Mouse (Mus musculus) limb, embryonic 11.5 days (tissue): ENCODE results near the gene Olfr1291-ps1. TPM values are rescaled to one million over a fixed set of nuclear protein-coding genes. Genes with fewer than 3 reads are reported as not detected.

ENCODE experiments used
- ATAC-seq: fragments of 200-750 bp; cut with Nextera tagmentation; 2 replicates; pipeline ENCODE4 v1.8.0; 2017; ENCODE audit warnings: low read depth; ENCODE audit not compliant: insufficient number of reproducible peaks, low FRiP score, low TSS enrichment
- DNase-seq: peaks from one replicate; pipeline ENCODE4 v3.0.0-alpha.2; 2015; ENCODE audit warnings: low spot score
- H3K27ac ChIP-seq: fragments of 300-500 bp; sonication (generic); replicated peaks from 2 replicates; pipeline ENCODE4 v1.5.1; 2014; ENCODE audit warnings: low read depth, mild to moderate bottlenecking, low read length
- H3K27me3 ChIP-seq: fragments of 300-500 bp; sonication (generic); 2 replicates; pipeline ENCODE4 v1.6.1; 2014; ENCODE audit warnings: mild to moderate bottlenecking, low read length, mixed read lengths; ENCODE audit not compliant: control insufficient read depth, insufficient read depth
- H3K36me3 ChIP-seq: fragments of 300-500 bp; sonication (generic); 2 replicates; pipeline ENCODE4 v1.6.1; 2014; ENCODE audit warnings: mild to moderate bottlenecking, low read length, moderate library complexity, mixed read lengths; ENCODE audit not compliant: control insufficient read depth, insufficient read depth
- H3K4me1 ChIP-seq: fragments of 300-500 bp; sonication (generic); 2 replicates; pipeline ENCODE4 v1.6.1; 2014; ENCODE audit warnings: low read length, mixed read lengths; ENCODE audit not compliant: control insufficient read depth, insufficient read depth
- H3K4me2 ChIP-seq: fragments of 300-500 bp; sonication (generic); 2 replicates; pipeline ENCODE4 v1.6.1; 2014; ENCODE audit warnings: low read depth, mild to moderate bottlenecking, moderate library complexity; ENCODE audit not compliant: severe bottlenecking
- H3K4me3 ChIP-seq: fragments of 300-500 bp; sonication (generic); 2 replicates; pipeline ENCODE4 v1.5.1; 2014; ENCODE audit warnings: low read depth, low read length
- H3K9ac ChIP-seq: fragments of 300-500 bp; sonication (generic); 2 replicates; pipeline ENCODE4 v1.6.1; 2014; ENCODE audit warnings: mild to moderate bottlenecking, low read length
- H3K9me3 ChIP-seq: fragments of 300-500 bp; sonication (generic); 2 replicates; pipeline ENCODE4 v1.6.1; 2016; ENCODE audit warnings: low read length; ENCODE audit not compliant: control insufficient read depth
- WGBS: fragments of 180-500 bp; shearing (Covaris S2); extraction: QIAGEN DNeasy Blood & Tissue Kit; methylation state at CpG from one replicate; pipeline ENCODE4 v1.1.7; 2014; 5-methylcytosine and 5-hydroxymethylcytosine counted together
- polyA plus RNA-seq: library from polyadenylated mRNA; unstranded; fragments of >200 nt; fragmentation: Nextera tagmentation; extraction: Ambion mirVana; gene quantifications from 2 replicates; pipeline ENCODE4 v1.2.1, GENCODE M21; 2014

The Olfr1291-ps1 gene
- not detected in 2 replicates for polyA plus RNA-seq

- H3K27me3 ChIP-seq = no peaks in the 10 kb centered on the region
- no peak within 1 kb of the TSS for H3K9ac ChIP-seq
- no peak within 1 kb of the TSS for H3K27ac ChIP-seq
- no peak within 1 kb of the TSS for H3K4me2 ChIP-seq
- 91% methylated on average over 3 of the region's 3 CpGs for WGBS
- no peak for ATAC-seq
- no peaks in the 10 kb centered on the region for H3K9me3 ChIP-seq
- no peaks in the 10 kb centered on the region for H3K4me1 ChIP-seq
- DNase-seq = no peak
- H3K36me3 ChIP-seq = no peaks in the 10 kb centered on the region
- no peak within 1 kb of the TSS for H3K4me3 ChIP-seq
These were observed at the start of gene Olfr1291-ps1 for GRCm38 (mm10) chr2:111496880-111497279. Gene Olfr1291-ps1 (plus strand): TSS chr2:111497180.

GRCm38 (mm10) chr2:111448842-111449241 lies 48.1 kb upstream of the Olfr1291-ps1 start, which contains the start of gene Olfr1287:
Gene Olfr1287 (plus strand): TSS chr2:111449142.
- Histone ChIP-seq H3K27ac (no peak within 1 kb of the TSS), H3K27me3 (no peaks in the 10 kb centered on the region), H3K9me3 (no peaks in the 10 kb centered on the region), H3K36me3 (no peaks in the 10 kb centered on the region), H3K4me1 (no peaks in the 10 kb centered on the region), H3K4me2 (no peak within 1 kb of the TSS), H3K9ac (no peak within 1 kb of the TSS), H3K4me3 (no peak within 1 kb of the TSS)
- 60% methylated on average over 1 of the region's 1 CpGs for whole genome bisulfite sequencing
- DNase-seq (no peak), ATAC-seq (no peak)

GRCm38 (mm10) chr2:111473801-111474200 lies 23.2 kb upstream of the Olfr1291-ps1 start, which contains the start of gene Olfr1288:
Gene Olfr1288 (plus strand): TSS chr2:111474101.
- Histone ChIP-seq H3K27ac (no peak within 1 kb of the TSS), H3K9ac (no peak within 1 kb of the TSS), H3K4me1 (no peaks in the 10 kb centered on the region), H3K36me3 (no peaks in the 10 kb centered on the region), H3K9me3 (no peaks in the 10 kb centered on the region), H3K27me3 (no peaks in the 10 kb centered on the region), H3K4me2 (no peak within 1 kb of the TSS), H3K4me3 (no peak within 1 kb of the TSS)
- ATAC-seq (no peak), DNase-seq (no peak)
- WGBS = 95% methylated on average over 1 of the region's 1 CpGs

DNA sequence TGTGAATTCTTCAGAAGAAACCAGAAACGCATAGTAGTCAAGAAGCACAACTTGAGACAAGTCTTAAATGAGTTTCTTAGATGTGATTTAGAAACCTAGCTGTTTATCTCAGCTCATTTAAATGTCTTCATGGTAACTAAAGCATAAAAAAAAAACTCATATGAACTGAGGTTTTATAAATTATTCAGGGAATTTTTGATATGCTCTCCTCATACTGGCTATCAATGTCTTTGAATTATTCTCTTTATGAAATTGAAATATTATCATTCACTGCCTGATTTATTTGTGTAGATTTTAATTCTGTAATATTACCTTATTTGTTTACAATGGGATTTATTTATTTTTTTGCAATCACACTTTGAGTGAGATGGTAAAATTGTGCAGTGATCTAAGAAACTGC lies 16.5 kb upstream of the Olfr1291-ps1 start, which contains the start of gene Olfr1289:
Gene Olfr1289 (plus strand): TSS at position 301 of the 400 bp plus-strand sequence.
- WGBS = 87% methylated on average over 1 of the region's 1 CpGs
- ATAC-seq = no peak
- Histone ChIP-seq H3K4me3 (no peak within 1 kb of the TSS), H3K9me3 (no peaks in the 10 kb centered on the region), H3K9ac (no peak within 1 kb of the TSS), H3K4me2 (no peak within 1 kb of the TSS), H3K27me3 (no peaks in the 10 kb centered on the region), H3K36me3 (no peaks in the 10 kb centered on the region), H3K27ac (no peak within 1 kb of the TSS), H3K4me1 (no peaks in the 10 kb centered on the region)
- DNase-seq = no peak

DNA sequence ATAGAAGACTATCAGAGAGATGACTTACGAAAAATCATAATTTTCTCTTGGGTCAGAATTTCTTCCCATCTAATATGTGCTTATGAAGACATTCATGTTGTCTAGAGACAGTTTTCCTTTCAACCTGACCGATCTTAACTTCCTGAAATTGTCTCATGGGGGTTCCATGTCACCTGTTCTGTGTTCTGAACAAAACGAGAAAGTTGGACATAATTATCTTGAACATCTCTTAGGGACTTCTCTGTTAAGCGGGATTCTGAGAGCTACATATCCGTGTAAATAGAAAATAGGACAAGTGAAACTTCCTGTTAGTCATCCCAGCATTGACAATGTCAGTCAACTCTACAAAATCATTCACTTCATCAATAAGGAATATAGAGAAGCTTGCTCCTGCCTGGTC lies 3.3 kb upstream of the Olfr1291-ps1 start, which contains the start of gene Olfr1290:
Gene Olfr1290 (minus strand): TSS at position 101 of the 400 bp plus-strand sequence.
- 82% methylated on average over 5 of the region's 5 CpGs for WGBS
- Histone ChIP-seq H3K4me2 (no peak within 1 kb of the TSS), H3K36me3 (no peaks in the 10 kb centered on the region), H3K9ac (no peak within 1 kb of the TSS), H3K9me3 (no peaks in the 10 kb centered on the region), H3K27ac (no peak within 1 kb of the TSS), H3K27me3 (no peaks in the 10 kb centered on the region), H3K4me3 (no peak within 1 kb of the TSS), H3K4me1 (no peaks in the 10 kb centered on the region)
- ATAC-seq (no peak), DNase-seq (no peak)

- no peak overlapping the region for H3K4me3 ChIP-seq
- ATAC-seq (no peak), DNase-seq (no peak)
- 92% methylated on average over 10 of the region's 10 CpGs for WGBS
- no peak overlapping the region for H3K4me2 ChIP-seq
- no peaks in the 10 kb centered on the region for H3K4me1 ChIP-seq
- no peak overlapping the region for H3K9ac ChIP-seq
- H3K36me3 ChIP-seq = no peaks in the 10 kb centered on the region
- no peaks in the 10 kb centered on the region for H3K27me3 ChIP-seq
- H3K9me3 ChIP-seq = no peaks in the 10 kb centered on the region
- no peak overlapping the region for H3K27ac ChIP-seq
These were observed 20.5 kb downstream of the Olfr1291-ps1 start for GRCm38 (mm10) chr2:111517451-111517850.

DNA sequence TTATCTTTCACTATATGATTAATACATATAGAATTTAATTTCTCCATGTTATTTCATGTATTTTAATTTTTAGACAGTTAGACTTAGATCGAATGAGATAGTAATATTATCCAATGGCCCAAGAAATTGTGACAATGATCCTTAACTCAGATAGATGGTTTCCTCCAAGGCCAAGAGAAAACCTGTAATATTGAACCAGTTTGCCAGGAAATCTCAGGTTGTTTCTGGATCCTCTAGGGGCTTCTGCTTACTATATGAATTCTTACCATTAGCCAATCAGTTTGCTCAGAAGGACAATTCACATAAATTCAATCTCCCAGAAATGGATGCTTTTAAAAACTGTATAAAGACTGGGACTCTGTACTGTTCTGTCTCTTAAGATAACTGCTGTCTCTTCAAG lies 27.9 kb downstream of the Olfr1291-ps1 start, which contains the start of gene Olfr1293-ps:
Gene Olfr1293-ps (plus strand): TSS at position 301 of the 400 bp plus-strand sequence.
- H3K9ac ChIP-seq = no peak within 1 kb of the TSS
- H3K4me3 ChIP-seq = no peak within 1 kb of the TSS
- ATAC-seq (no peak), DNase-seq (no peak)
- H3K27ac ChIP-seq = no peak within 1 kb of the TSS
- no peaks in the 10 kb centered on the region for H3K27me3 ChIP-seq
- no peaks in the 10 kb centered on the region for H3K36me3 ChIP-seq
- no peak within 1 kb of the TSS for H3K4me2 ChIP-seq
- no peaks in the 10 kb centered on the region for H3K9me3 ChIP-seq
- no peaks in the 10 kb centered on the region for H3K4me1 ChIP-seq
- WGBS = 89% methylated on average over 1 of the region's 1 CpGs

- no peaks in the 10 kb centered on the region for H3K27me3 ChIP-seq
- no peaks in the 10 kb centered on the region for H3K4me1 ChIP-seq
- H3K36me3 ChIP-seq = no peaks in the 10 kb centered on the region
- no peak within 1 kb of the TSS for H3K27ac ChIP-seq
- 70% methylated on average over 1 of the region's 1 CpGs for WGBS
- ATAC-seq (no peak), DNase-seq (no peak)
- H3K4me3 ChIP-seq = no peak within 1 kb of the TSS
- no peak within 1 kb of the TSS for H3K9ac ChIP-seq
- no peak within 1 kb of the TSS for H3K4me2 ChIP-seq
- no peaks in the 10 kb centered on the region for H3K9me3 ChIP-seq
These were observed 43.2 kb downstream of the Olfr1291-ps1 start, which contains the start of gene Olfr1294 for GRCm38 (mm10) chr2:111540191-111540590. Gene Olfr1294 (minus strand): TSS chr2:111540291.
